Mouse (Mus musculus): ENCODE data around the gene Chrnb2.

GRCm38 (mm10) chr3:89772588-89772967 lies 8.1 kb upstream of the Chrnb2 start:
- TF ChIP-seq EP300 (IDR thresholded peaks at IDR 0.05; ENCODE audit: insufficient read depth, low read depth, low read length) (0 out of 2 replicates have a peak, but pooled peaks have one; percentile 17), CTCF (IDR thresholded peaks at IDR 0.05; ENCODE audit: low read depth, low read length) (peak; percentile 97)
